Mouse (Mus musculus) spleen, adult 2 months (tissue): Measurements from ENCODE around the gene Evx2. TPM values are rescaled to one million over a fixed set of nuclear protein-coding genes. Genes with fewer than 3 reads are reported as not detected.

ENCODE experiments used
- DNase-seq, 2 experiments: peaks; one replicate each; pipeline versions ENCODE4 v3.0.0 to v3.0.0-alpha.2; 2012 to 2021; ENCODE audit warnings: low spot score in 2 of 2, low read depth in 1 of 2
- H3K27ac ChIP-seq: fragments of 200-500 bp; 2 replicates; pipeline ENCODE4 v1.5.1; 2012; ENCODE audit warnings: low read length, inconsistent platforms; ENCODE audit not compliant: insufficient read depth
- H3K27me3 ChIP-seq: fragments of 200-500 bp; 2 replicates; pipeline ENCODE4 v1.6.1; 2012; ENCODE audit warnings: mild to moderate bottlenecking, moderate library complexity, low read length, inconsistent platforms; ENCODE audit not compliant: control insufficient read depth, insufficient read depth
- H3K36me3 ChIP-seq: fragments of 200-500 bp; 2 replicates; pipeline ENCODE4 v1.6.1; 2012; ENCODE audit warnings: mild to moderate bottlenecking, low read length, inconsistent platforms; ENCODE audit not compliant: control insufficient read depth, insufficient read depth
- H3K4me1 ChIP-seq: fragments of 200-500 bp; 2 replicates; pipeline ENCODE4 v1.6.1; 2011; ENCODE audit warnings: inconsistent platforms; ENCODE audit not compliant: control insufficient read depth, insufficient read depth, insufficient read length
- H3K4me3 ChIP-seq: fragments of 200-500 bp; 2 replicates; pipeline ENCODE4 v1.5.1; 2011; ENCODE audit warnings: mild to moderate bottlenecking, inconsistent platforms; ENCODE audit not compliant: insufficient read depth, insufficient read length; ENCODE audit errors: extremely low read depth
- CTCF ChIP-seq: fragments of 200-500 bp; IDR thresholded peaks from 2 replicates; pipeline ENCODE4 v1.5.1; 2011; ENCODE audit warnings: mild to moderate bottlenecking, inconsistent platforms; ENCODE audit not compliant: insufficient read depth, insufficient read length, insufficient replicate concordance; ENCODE audit errors: extremely low read depth
- POLR2A ChIP-seq: fragments of 200-500 bp; IDR thresholded peaks from 2 replicates; pipeline ENCODE4 v1.6.1; 2011; ENCODE audit warnings: low read depth, low read length, inconsistent platforms
- WGBS: fragments of 180-500 bp; shearing (Covaris S2); methylation state at CpG from one replicate; pipeline ENCODE4 v1.1.7; 2018; 5-methylcytosine and 5-hydroxymethylcytosine counted together
- polyA plus RNA-seq: library from polyadenylated mRNA; depleted of rRNA; stranded (reverse); fragments of >200 nt; gene quantifications from 2 replicates; pipeline ENCODE4 v1.2.3, GENCODE M21; 2012; rRNA removed

Gene Evx2
- polyA plus RNA-seq, 1 experiment = not detected

- Histone ChIP-seq H3K27ac (no peak overlapping the region), H3K4me3 (no peak overlapping the region), H3K27me3 (no peaks in the 10 kb centered on the region), H3K36me3 (no peaks in the 10 kb centered on the region), H3K4me1 (no peaks in the 10 kb centered on the region)
- no peak for TF ChIP-seq POLR2A
- WGBS = 88% methylated on average over 9 of the region's 9 CpGs
- DNase-seq = no peak
Observed at GRCm38 (mm10) chr2:74617706-74618105, 41.7 kb downstream of the Evx2 start.

GRCm38 (mm10) chr2:74611406-74611805 is 48.0 kb downstream of the Evx2 start:
- Histone ChIP-seq H3K27me3 (no peaks in the 10 kb centered on the region), H3K27ac (no peak overlapping the region), H3K4me3 (no peak overlapping the region), H3K4me1 (no peaks in the 10 kb centered on the region), H3K36me3 (no peaks in the 10 kb centered on the region)
- WGBS = 89% methylated on average over 4 of the region's 4 CpGs
- no peak for DNase-seq
- no peak for TF ChIP-seq CTCF
- no peak for TF ChIP-seq POLR2A

GRCm38 (mm10) chr2:74609350-74609749 is 50.0 kb downstream of the Evx2 start:
- H3K27me3 ChIP-seq = no peaks in the 10 kb centered on the region
- H3K36me3 ChIP-seq = no peaks in the 10 kb centered on the region
- H3K27ac ChIP-seq = no peak overlapping the region
- no peak overlapping the region for H3K4me3 ChIP-seq
- no peak for DNase-seq
- TF ChIP-seq POLR2A = no peak
- no peak for TF ChIP-seq CTCF
- H3K4me1 ChIP-seq = no peaks in the 10 kb centered on the region

- H3K27ac ChIP-seq = no peak overlapping the region
- WGBS = 12% methylated on average over 5 of the region's 5 CpGs
- no peaks in the 10 kb centered on the region for H3K4me1 ChIP-seq
- DNase-seq = no peak
- TF ChIP-seq POLR2A = no peak
- no peak for TF ChIP-seq CTCF
- no peaks in the 10 kb centered on the region for H3K27me3 ChIP-seq
- no peak overlapping the region for H3K4me3 ChIP-seq
- H3K36me3 ChIP-seq = no peaks in the 10 kb centered on the region
Observed at GRCm38 (mm10) chr2:74606087-74606760, 53.1 kb downstream of the Evx2 start.

- no peak for DNase-seq
- no peak for TF ChIP-seq CTCF
- TF ChIP-seq POLR2A = no peak
- Histone ChIP-seq H3K36me3 (no peaks in the 10 kb centered on the region), H3K27ac (no peak overlapping the region), H3K4me3 (no peak overlapping the region), H3K27me3 (no peaks in the 10 kb centered on the region), H3K4me1 (no peaks in the 10 kb centered on the region)
- 74% methylated on average over 3 of the region's 3 CpGs for WGBS
Observed at GRCm38 (mm10) chr2:74604011-74604410, 55.3 kb downstream of the Evx2 start.

Other genes with a start within 250 kb of the Evx2 start
- gene Lnpk, start 80.1 kb downstream of the Evx2 start, polyA plus RNA-seq = 2.7 and 3.0 TPM in 2 replicates
- not detected in 2 replicates for gene Hoxd13, start 8.8 kb upstream of the Evx2 start, polyA plus RNA-seq
- not detected in 2 replicates for gene Hoxd12, start 15.5 kb upstream of the Evx2 start, polyA plus RNA-seq
- not detected in 2 replicates for gene Hoxd11, start 20.0 kb upstream of the Evx2 start, polyA plus RNA-seq
- not detected in 2 replicates for gene Hoxd10, start 32.4 kb upstream of the Evx2 start, polyA plus RNA-seq
- gene Hoxd9, start 38.2 kb upstream of the Evx2 start, polyA plus RNA-seq = 0.04 and 0.06 TPM in 2 replicates
- gene Hoxd8, start 45.1 kb upstream of the Evx2 start, polyA plus RNA-seq = 0.32 and 0.41 TPM in 2 replicates
- gene Hoxd3, start 52.4 kb upstream of the Evx2 start, polyA plus RNA-seq = not detected in 2 replicates
- 0.29 and 0.41 TPM in 2 replicates for gene Hoxd4, start 52.4 kb upstream of the Evx2 start, polyA plus RNA-seq
- 0.02 TPM in 1 of 2 replicates, not detected in the other for gene Gm28230, start 67.2 kb upstream of the Evx2 start, polyA plus RNA-seq
- gene Hoxd1, start 103.4 kb upstream of the Evx2 start, polyA plus RNA-seq = not detected in 2 replicates
- gene Mtx2, start 166.2 kb upstream of the Evx2 start, polyA plus RNA-seq = 15.7 and 24.5 TPM in 2 replicates